Mouse (Mus musculus) CD4-positive, CD25-positive, alpha-beta regulatory T cell, adult 2 months (primary cell): ENCODE data around the gene 1700001P01Rik.

Source experiments
- DNase-seq: peaks from one replicate; pipeline ENCODE4 v3.0.0-alpha.2; 2012; ENCODE audit warnings: low read depth, low spot score

The 1700001P01Rik gene

DNA sequence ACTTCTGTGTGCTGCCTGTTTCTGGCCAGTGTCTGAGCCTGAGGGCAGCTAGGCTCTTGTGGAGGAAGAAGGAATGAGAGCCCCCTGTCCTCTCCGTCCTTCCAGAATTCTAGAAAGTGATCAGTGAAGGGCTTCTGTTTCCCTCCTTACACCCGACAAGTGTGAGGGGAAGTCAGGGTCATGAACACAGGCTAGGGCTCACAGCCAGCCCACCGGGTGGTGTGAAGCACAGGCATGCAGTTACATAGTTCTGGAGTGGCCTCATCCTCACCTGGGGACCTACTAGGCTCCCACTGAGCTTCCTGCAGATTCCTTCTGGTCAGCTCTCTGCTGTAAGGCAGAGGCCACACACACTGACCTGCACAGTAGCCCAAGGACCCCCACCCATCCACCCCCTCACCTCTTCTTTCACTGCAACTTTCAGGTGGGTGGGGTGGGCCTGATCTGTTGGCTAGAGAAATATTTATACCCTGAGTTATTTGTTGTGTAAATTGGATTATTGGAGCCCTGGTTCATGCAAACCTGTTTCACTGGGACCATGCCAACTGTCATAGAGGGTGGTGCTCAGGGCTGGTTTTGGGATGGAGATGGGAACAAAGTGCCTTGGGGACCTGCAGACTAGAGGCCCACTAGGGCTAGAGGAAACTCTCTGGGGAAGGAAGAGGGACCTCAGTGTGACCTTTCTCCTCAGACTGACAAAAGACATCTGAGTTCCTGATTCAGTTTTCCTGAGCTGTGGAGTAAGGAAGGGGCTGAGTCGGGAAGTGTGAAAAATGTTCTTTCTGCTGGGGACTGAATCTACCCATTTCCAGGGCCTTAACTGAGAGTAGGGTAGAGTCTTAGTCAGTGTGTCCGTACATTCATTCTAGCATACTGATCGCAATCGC, 33.8 kb upstream of the 1700001P01Rik start:
- no peak for DNase-seq

DNA sequence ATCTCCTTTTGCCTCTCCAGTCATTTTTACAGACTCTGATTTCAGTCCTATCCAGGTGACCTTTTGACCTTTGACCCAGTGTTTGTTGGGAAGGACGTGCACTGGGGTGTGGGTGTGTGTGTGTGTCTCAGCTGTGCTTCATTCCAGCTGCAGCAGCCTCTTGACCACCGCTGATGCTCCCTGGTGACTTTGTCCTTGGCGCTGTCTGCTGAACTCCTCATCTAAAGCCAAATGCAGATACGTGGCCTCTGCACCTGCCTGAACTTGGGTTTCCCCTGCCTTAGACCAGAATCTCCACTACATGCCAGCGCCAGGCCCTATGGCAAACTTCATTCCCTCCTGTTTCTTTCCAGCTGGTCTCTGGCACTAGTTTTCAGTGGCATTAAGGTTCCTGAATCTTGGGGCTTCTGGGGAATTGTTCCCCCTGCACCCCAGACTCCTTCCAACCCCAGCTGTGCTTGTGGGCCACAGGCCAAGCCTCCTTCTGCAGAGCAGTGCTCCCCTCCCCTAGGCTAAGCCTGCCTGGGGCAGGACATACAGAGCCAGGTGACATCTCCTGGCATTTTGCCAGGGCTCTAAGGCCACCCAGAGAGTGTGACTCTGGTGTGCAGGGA, 33.0 kb upstream of the 1700001P01Rik start:
- DNase-seq = no peak

DNA sequence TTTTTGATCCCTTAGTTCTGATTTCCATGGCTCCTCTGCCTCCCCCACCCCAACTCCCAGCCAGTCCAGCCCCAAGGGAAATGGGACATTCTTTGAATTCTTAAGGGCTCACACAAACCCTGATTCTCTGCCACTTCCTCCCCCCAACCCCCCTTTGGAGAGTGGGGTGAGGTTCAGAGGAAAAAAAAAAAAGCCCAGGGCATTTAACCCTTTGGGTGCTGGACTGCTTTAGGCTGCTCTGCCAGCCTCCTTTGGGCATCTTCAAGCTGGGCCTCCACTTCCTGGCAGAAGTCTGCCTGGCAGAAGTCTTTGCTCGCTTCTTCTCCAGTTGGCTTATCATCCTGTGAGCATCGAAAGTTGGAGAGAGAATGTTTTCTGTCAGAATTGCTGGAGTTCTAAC, 32.4 kb upstream of the 1700001P01Rik start:
- peak; percentile 61 for DNase-seq

DNA sequence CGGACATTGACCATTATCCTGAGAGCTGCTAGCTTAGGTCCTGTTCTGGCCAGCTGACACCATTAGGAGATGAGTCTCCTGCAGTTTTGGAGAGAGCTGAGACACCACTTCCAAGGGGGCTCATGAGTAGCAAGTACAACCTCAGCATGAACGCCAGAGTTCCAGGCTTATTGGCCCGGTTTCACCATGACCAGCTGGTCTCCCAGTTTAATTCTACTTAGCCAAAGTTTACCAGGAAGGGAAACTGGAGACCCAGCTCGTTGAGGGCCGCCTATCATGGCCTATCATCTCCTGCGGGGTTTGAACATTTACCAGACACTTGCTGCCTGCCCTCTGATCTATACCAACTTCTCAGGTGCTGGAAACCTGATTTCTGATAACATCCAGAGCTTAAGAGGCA, 31.9 kb upstream of the 1700001P01Rik start:
- no peak for DNase-seq

DNA sequence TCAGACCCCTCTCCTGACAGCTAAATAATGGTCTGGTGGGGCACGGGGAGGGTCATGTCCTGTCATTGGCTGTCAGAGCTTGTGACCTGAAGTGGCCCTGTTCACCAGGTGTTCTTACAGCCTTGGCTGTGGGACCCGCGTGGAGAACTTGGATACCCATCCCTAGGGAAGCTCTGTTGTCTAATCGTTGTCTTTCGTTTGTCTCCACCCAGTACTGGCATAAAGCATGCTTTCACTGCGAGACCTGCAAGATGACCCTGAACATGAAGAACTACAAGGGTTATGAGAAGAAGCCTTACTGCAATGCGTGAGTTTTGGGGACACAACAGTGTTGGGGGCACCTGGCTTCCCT, 30.9 kb upstream of the 1700001P01Rik start:
- no peak for DNase-seq

DNA sequence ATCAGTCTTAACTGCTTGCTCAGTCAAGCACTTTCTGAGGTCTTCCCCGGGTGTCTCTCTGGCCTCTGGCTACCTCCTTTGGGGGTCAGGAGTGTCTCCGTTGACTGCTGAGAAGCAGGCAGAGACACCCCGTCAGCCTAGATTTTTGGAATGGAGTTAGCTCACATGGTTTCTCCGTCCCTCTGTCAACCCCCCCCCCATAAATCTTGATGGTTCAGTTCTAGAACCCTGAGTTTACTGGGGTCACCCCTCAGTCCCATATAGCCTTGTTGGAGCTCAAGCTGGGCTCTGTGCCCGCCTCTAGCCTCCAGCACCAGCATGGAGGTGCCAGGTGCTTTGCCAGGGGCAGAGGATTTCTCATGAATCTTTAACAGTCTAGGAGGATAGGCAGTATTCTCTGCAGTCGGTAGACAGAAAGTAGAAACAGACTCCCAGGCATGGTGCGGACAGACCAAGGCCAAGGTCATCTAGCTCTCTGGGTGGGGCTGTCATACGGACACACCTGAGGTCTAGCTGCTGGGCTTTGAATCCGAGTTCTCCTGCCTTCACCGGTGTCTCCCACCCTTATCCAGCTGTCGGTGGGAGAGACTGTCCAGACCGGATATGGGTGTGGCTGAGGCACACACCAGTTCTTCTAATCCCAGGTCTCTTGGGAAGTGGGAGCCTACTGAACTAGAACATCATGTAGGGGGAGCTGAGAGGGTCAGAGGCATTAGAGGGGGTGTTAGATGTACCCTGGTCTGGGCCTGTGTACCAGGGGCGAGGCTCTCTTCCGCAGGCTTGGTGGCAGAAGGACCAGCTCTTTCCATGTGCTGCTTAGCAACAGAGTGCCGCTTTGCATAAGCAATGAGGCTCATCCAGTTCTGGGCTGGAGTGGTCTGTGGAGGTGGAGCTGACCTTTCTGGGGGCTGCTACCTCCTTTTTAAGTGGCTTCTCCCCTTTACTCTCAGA, 30.2 kb upstream of the 1700001P01Rik start:
- no peak for DNase-seq

DNA sequence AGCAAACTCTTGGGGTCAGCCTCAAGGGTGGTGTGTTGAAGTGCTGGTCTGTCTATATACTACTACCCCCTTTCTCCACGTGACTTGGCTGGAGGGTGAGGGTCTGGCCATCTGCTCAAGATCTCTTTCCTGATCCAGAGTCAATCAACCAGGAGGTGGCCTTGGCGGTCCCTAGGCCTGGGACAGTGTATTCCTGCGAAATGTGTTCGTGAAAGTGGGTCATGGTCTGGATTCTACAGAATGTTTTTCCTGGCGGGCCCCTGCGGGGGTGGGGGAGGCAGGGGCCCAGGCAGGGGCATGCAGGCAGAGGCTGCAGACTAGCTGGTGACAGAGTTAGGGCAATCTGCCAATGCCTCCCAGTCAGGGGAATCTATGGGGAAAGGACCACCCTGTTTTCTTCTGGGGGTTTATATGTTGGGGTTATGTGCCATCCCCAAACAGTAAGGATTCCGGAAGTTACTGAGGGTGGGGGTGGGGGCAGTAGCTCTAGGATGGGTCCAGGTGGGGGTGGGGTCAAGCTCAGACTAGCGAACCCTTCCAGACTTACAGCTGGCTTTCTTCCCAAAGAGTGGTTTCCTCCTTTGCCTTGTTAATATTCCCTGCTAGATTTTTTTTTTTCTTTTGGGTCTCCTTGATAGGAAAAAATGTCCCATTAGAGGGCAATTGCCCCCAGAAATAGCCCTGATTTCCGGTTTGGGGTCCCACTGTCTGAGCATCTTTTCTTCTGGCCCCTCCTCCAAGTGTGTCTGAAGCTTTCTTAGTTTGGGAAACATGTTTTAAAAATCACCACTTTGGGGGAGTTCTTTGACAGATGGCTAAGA, 29.3 kb upstream of the 1700001P01Rik start:
- no peak for DNase-seq

DNA sequence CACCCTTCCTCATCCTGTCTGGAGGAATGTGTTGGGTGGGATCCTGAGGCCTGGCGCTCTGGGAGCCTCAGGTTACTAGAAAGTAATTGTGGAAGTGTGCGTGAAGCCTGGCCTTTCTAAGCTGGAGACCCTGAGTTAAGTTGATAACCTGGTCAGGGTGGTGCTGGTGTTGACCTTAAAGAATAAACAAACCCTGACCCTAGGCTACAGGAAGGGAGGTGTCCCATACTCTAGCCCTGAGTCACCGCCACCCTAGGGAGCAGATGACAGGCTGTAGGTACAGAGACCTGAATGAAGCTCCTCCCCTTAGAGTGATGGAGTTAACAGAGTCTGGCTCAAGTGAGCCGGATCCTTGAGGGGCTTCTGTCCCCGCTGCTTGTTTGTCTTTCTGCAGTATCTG, 28.1 kb upstream of the 1700001P01Rik start:
- no peak for DNase-seq

DNA sequence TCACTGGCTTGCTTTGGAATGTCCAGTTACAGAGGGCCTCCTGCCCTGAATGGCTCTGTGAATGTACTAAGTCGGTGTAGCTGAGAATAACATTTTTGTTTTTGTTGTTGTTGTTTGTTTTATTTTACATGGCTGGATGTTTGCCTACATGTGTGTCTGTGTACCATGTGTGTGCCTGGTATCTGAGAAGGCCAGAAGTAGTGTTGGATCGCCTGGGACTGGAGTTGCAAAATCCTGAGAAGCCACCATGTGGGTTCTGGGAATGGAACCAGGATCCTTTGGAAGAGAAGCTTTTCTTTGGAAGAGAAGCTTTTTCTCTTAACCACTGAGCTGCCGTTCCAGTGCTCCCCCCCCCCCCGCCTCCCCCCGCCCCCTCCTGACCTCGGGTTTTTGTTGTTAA, 26.8 kb upstream of the 1700001P01Rik start:
- DNase-seq = no peak

DNA sequence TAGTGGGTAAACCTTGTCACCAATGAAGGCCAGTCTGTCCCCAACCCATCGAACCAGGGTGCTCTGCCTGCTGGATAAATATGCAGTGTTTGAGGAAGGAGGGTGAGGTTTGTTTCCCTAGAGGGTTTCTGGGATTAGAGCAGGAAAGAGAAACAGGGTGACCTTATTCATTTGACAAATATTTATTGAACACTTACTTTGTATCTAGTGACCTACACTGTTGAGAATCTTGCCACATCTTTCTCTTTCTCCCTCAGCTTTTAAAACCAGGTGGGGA, 26.4 kb upstream of the 1700001P01Rik start:
- DNase-seq = no peak

DNA sequence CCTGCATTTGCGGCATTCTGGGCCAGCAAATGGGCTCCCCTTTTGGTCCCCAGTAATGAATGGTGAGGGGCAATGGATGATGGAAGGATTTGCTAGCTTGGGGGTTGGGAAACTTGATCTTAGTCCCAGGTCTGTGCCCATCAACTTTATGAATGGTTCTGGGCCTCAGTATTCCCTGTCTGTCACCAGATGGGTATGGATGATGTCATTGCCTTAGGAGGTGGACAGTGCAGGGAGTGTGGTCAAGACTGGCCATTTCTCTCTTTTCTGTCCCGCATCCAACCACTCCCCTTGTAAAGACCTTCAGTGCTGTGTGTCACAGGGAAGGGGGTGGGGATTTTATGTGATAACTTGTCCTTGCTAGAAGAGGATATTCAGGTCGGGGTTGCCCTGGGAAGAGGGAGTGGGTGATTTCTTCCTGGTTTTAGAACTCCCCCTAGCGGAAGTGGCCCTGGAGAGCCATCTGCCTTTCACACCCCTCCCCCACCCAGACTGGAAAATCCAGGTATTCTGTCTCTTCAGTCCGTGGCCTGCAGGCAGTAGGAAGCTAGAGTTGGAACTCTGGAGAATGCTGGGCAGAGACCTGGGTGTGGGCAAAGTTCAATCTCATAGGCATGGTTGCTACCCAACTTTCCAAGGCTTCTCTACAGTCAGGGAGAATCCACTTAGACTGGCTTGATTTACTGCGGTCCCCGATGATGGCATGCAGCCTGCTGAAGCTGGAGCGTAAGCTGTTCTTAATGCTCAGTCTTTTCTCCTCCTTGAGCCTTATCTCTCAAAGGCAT, 25.9 kb upstream of the 1700001P01Rik start:
- DNase-seq = no peak

DNA sequence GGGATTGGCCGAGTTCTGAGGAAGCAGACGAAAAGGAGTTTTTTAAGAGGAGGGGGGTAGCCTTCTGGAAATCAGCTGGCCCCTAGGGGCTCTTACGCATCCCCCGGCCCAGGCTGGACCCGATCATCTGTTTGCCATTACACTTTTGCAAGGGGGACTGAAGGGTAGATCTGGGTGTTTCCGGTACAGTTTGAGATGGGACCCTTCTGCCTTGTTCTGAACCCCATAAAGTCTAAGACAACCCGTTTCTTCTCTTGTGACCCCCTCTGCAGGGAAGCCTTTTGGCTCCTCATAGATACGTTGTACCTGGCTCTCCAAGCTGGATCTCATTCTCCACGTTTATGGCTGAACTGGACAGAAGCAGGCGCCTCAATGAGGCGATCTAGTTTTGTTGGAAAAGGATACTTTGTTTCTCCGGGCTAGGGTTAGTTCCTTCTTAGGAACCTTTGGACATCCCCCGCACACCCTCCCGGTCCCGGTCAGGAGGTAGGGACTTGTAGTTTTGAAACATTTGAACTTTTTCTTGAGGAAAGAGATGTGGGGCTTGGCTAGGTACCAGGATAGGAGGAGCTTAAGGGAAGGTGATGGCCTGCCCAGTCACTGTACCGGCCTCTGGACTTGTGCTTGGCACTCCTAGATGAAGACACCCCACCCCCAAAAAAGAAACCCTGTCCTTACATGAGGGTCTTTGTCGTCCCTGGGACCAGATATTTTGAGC, 25.1 kb upstream of the 1700001P01Rik start:
- no peak for DNase-seq

DNA sequence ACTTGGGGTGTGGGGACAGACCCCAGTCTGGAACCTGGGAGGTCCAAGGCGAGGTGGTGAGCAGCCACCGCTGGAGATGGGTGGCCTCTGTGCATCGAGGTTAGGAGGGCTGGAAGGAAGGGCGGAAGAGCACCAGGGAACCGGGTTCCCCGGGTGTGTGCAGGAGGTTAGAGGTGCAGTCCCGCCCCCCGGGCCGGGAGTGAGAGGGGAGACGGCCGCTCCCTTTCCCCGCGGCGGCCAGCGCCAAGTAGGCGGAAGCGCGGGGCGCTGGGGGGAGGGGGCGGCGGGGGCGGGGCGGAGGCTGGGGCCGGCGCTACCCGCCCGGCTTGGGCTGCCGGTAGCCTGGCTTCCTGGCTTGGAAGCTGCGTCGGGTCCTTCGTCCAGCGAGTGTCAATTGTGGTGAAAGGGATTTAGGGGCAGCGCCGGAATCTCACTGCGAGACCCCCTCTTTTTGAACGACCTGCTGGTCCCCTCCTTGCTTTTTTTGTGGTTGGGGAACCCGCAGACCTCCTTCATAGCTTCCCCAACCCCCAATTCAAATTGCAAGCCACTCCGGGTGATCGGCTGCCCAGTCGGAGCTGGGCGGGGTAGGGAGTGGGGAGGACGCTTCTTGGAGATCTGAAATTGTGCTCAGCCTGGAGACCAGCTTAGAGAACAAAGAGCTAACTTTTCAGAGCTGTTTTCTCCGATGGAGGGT, 24.4 kb upstream of the 1700001P01Rik start:
- peak; percentile 76 for DNase-seq

DNA sequence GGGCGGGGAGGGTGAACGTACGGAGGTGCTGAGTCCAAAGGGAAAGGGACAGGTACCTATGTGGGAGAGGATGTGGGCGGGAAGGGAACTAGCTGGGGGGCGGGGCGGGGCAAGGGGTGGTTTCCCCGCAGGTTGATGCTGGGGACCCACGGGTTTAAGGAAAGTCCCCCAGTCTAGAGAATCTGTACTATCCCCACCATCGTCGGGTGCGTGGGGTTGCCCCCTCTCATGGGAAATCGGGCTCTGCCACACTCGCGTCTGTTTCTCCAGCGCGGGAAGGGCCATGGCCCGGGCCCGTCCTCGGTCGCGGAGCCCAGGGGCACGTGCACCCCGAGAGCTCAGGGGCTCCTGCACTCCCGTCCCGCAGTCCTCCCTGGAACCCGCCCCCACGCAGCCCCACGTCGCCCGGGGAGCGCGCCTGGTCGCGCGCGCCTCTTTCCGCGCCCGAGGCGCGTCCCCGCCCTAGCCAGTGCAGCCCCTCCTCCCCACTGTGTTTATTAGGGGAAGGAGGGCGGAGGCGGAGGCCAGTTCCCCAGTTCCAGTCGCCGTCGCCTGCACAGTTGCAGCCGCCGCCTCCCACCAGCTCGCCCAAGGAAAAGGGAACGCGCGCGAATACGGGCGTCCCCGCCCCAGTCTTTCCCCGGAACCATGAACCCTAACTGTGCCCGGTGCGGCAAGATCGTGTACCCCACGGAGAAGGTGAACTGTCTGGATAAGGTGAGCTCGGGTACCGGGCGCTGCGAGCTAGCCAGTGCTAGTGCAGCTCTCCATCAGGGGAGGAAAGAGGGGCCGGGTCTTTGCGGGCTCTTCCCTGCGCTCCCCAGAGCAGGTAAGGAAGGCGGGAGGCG, 23.7 kb upstream of the 1700001P01Rik start:
- peak; percentile 87 for DNase-seq

DNA sequence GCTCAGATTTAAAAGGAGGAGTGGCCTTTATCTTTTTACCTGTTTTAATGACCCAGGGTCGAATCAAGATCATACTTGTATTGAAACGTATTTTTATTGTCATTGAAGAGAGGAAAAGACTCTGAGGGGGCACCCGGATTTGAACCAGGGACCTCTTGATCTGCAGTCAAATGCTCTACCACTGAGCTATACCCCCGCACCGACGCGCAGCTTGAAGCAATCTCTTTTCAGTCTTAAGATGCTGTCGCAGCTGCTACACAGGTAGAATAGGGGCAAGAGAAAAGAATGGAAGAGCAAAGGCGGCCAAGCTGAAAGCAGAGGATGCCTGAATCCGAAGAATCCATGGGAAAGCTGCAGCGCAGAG, 23.0 kb upstream of the 1700001P01Rik start, which contains the start of gene Lasp1:
Gene Lasp1 (plus strand): TSS at position 219 of the 364 bp plus-strand sequence.
- peak; percentile 92 for DNase-seq

DNA sequence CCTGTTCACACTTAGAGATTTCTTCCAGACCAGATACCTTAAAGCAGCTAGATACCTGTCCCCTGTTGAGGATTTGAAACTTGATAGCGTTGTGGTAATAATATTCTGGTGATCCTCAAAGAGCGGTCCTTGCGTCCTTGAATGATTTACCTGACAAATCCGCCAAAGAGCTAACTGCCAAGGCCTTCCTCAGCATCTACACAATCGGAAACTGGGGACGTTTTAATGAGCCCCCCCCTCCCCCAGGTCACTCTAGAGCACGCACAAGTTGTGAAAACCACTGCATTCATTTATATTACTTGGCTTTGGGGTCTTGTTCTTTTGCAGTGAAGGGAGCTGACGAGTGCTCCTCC, 22.3 kb upstream of the 1700001P01Rik start:
- no peak for DNase-seq

DNA sequence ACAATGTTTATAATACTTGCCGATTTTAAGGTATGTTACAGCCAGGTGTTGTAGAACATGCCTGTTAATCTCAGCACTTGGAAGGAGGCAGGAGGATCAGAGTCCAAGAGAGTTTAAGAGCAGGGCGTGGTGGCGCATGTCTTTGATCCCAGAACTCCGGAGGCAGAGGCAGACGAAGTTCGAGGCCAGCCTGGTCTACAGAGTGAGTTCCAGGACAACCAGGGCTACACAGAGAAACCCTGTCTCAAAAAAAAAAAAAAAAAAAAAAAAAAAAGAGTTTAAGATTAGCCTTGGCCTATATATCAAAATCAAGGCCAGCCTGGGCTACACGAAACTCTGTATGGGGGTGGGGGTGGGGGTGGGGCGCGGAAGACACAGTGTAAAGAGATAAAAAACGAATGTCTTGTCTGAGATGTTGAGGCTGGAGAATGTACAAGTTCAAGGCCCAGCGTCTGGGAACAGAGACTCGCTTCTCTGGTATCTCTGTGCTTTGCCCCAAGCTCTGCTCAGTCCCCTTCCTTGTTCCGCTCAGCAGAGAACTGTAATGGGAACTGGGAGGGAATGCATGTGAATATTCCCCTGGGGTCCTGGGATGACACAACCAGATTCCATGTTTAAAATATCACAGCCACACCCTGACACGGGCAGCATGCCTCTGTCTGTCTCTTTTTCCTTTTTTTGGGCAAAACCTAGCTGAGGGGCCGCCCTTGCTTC, 21.8 kb upstream of the 1700001P01Rik start:
- no peak for DNase-seq

DNA sequence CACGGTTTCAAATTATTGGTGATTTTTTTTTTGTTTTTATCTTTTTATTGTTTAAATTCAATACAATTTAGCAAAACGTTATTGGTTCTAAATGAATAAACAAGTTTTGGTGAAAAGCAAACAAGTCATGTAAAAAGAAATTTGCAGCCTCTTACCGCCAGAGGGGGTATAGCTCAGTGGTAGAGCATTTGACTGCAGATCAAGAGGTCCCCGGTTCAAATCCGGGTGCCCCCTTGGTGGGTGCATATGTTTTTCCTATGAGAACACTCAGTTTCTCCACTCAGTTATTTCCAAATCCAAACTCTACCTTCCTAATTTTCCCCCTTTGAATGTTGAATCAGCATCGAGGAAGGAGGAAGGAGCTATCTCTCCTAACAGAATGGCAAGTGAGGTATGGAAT, 21.2 kb upstream of the 1700001P01Rik start:
- peak; percentile 82 for DNase-seq
